Mouse (Mus musculus) skeletal muscle tissue, adult 2 months (tissue): ENCODE measurements around the gene Fbll1.
A peak's percentile ranks its signal among the peaks of the same experiment; 100 is the strongest.
"Not testable (repeated sequence)": the region's sequence is repeated elsewhere in the genome, so short reads cannot be mapped to it uniquely, and the experiment has no call there.

Experiments
- DNase-seq: peaks from one replicate; pipeline ENCODE4 v3.0.0-alpha.2; 2012; ENCODE audit warnings: low read depth, low spot score

Gene Fbll1

GRCm38 (mm10) chr11:35798874-35799273 is at the start of gene Fbll1:
Gene Fbll1, minus strand, starts transcription at chr11:35798884.
- DNase-seq = no peak

- DNase-seq = no peak
Observed at GRCm38 (mm10) chr11:35844299-35844698, 45.6 kb upstream of the Fbll1 start.

GRCm38 (mm10) chr11:35842560-35842959 is 43.9 kb upstream of the Fbll1 start:
- DNase-seq = not testable (repeated sequence)

- DNase-seq = no peak
Observed at GRCm38 (mm10) chr11:35841738-35842325, 43.1 kb upstream of the Fbll1 start.

- not testable (repeated sequence) for DNase-seq
Observed at GRCm38 (mm10) chr11:35840806-35841205, 42.1 kb upstream of the Fbll1 start.

GRCm38 (mm10) chr11:35840282-35840681 is 41.6 kb upstream of the Fbll1 start:
- no peak for DNase-seq

GRCm38 (mm10) chr11:35838345-35839338 is 40.0 kb upstream of the Fbll1 start:
- peak; percentile 89 for DNase-seq

- DNase-seq = no peak
Observed at GRCm38 (mm10) chr11:35837156-35838126, 38.8 kb upstream of the Fbll1 start.

GRCm38 (mm10) chr11:35834022-35834760 is 35.5 kb upstream of the Fbll1 start, which contains the start of gene Rars:
Gene Rars, minus strand, starts transcription at chr11:35834506.
- peak; percentile 88 for DNase-seq

GRCm38 (mm10) chr11:35833270-35833669 is 34.6 kb upstream of the Fbll1 start:
- DNase-seq = no peak

- DNase-seq = no peak
Observed at GRCm38 (mm10) chr11:35832139-35832538, 33.5 kb upstream of the Fbll1 start.

- no peak for DNase-seq
Observed at GRCm38 (mm10) chr11:35827714-35828113, 29.0 kb upstream of the Fbll1 start.

- DNase-seq = no peak
Observed at GRCm38 (mm10) chr11:35816316-35816715, 17.6 kb upstream of the Fbll1 start.

- no peak for DNase-seq
Observed at GRCm38 (mm10) chr11:35811458-35811857, 12.8 kb upstream of the Fbll1 start.

- no peak for DNase-seq
Observed at GRCm38 (mm10) chr11:35801332-35801731, 2.6 kb upstream of the Fbll1 start.

- DNase-seq = no peak
Observed at GRCm38 (mm10) chr11:35798495-35798820, 226 bp downstream of the Fbll1 start.

GRCm38 (mm10) chr11:35797751-35798494 is 761 bp downstream of the Fbll1 start:
- no peak for DNase-seq

GRCm38 (mm10) chr11:35792800-35793199 is 5.9 kb downstream of the Fbll1 start:
- DNase-seq = not testable (repeated sequence)

- no peak for DNase-seq
Observed at GRCm38 (mm10) chr11:35788443-35788842, 10.2 kb downstream of the Fbll1 start.

GRCm38 (mm10) chr11:35784537-35784936 is 14.1 kb downstream of the Fbll1 start:
- DNase-seq = no peak
